Mouse (Mus musculus) c-Kit-negative CD71-positive TER-119-positive erythroid progenitor cells, embryonic 14.5 days (primary cell): ENCODE measurements around the gene Cfi.

Experiments used
- DNase-seq: peaks from one replicate; pipeline ENCODE4 v3.0.0-alpha.2; 2013; ENCODE audit warnings: low read depth, low spot score

Gene Cfi

DNA sequence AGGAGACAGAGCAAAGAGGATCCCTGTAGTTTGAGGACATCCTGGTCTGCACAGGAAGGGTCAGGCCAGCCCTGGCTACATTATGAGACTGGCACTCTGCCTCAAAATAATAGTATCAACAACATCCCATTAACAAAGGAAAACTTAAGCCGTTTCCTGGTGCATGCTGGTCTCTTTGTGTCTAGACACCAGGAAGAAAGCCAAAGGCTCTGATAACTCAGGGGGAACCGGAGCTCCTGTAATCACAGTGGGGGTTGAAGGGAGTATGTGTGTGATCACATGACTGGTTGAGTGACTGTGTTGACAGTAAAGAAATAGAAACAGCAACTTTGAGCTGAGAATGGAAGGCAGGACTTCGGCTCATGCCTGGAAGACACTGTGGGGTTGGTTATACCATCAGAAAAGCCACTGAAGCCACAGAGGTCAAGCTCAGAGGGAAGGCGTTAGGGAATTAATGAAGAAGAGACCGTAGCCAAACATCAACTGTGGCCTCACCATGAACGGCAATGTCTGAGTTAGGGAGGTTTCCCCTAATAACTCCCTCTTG, at the start of gene Cfi:
Gene Cfi (plus strand): TSS at position 497 of the 547 bp plus-strand sequence.
- DNase-seq = no peak

DNA sequence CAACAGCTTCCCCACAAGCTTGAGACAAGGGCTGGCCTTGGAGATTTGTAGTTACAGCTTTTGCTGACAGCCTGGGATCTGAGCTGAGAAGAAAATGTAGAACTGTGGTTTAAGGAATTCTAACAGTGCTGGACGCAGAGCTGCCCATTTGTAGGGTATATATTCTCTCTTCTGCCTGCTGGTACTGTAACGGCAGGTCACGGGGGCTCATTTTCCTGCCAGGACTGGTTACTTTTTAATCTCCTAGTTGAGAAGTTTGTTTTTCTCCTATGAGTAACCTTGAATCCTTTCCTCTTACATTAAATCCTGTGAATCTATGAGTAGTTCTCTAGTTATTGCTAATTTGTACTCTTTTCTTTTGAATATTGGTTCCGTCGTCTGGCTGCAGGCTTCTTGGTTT, 41.9 kb upstream of the Cfi start:
- DNase-seq = no peak

DNA sequence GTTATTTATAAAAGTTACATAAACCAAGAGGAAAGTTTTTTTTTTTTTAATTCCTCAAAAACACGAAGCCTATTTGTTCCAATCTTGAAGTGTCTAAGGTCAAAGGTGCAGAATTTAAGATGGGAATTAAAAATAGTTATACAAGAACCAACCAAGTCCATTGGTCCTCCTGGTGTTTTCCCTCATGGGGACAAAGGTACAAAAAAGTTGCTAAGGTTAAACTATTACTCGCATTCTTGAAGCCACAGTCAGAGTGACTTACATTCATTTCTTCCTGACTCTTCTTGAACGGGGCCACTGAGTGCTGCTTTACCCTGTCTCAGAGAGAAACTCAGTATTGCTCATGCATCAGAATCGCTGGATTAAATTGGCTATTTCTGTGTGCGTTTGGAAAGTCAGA, 38.3 kb upstream of the Cfi start:
- no peak for DNase-seq

DNA sequence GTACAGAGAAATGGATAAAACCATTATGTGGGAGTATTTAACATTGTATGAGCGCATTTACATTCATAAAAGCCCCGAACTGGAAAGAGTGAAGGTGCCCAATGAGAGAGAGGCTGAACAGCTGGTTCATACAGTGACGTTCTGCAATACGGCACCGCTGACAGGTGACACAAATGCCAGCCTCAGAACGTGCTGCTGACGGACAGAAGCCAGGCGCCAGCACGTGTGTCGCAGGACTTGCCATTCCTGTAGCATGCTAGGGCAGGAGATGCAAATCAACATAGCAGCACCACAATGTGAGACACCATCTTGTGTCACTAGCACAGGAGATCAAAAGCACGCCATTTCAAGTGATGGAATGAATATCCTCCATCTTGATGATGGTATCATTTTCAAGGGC, 37.1 kb upstream of the Cfi start:
- DNase-seq = no peak

DNA sequence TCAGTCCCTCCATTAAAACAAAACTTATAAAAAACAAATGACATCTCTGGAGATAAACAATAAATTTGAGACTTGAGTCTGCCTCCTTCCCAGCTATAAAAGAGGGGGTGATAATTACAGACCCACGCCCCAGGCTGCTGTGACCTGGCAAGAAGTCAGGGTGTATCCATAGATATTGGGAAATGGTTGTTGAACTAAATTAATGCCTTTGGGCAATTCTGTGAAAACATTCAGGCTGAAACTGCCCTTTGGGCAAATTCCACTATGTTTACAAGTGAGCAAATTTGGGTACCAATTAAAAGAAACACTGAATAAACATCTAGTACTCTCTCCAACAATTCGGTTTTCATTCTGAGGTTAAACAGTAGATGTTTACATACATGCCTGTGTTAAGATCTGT, 36.7 kb upstream of the Cfi start:
- DNase-seq = no peak

DNA sequence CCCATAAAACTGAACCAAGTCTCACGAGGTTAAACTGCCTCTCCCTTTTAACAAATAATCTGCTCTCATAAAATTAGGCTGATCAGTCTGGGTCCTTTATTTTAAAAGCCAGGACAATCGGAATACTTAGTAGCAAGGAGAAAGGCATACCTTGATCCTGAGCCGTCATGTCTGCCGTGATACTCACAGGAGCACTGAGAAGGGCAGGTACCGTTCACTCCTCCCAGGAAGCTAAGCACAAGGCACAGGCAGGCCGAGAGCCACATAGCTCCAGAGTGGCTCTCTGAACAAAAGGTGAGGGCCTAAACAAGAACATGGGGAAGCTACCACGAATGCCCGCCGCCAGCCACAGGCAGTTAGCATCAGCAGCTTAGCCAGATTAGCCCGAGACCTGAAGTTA, 31.9 kb upstream of the Cfi start, which contains the start of gene Lrit3:
Gene Lrit3 (minus strand): TSS at position 266 of the 400 bp plus-strand sequence.
- no peak for DNase-seq

DNA sequence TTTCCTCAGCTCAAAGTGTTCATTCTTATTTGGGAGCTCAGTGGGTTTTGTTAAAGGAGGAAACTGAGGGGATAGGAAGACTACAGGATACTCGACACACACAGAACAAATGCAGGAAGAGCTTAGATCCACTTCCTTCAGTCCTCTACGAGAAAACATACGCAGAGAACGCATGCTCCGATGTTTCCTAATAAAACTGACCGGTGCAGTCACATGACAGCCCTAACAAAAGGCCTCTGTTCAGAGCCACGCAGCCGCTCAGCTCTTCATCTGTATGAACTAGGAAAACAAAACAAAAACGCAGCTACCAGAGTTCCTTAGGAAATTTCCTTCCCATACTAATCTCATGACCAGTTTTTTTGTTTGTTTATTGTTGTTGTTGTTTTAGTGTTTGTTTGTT, 14.8 kb upstream of the Cfi start:
- no peak for DNase-seq

DNA sequence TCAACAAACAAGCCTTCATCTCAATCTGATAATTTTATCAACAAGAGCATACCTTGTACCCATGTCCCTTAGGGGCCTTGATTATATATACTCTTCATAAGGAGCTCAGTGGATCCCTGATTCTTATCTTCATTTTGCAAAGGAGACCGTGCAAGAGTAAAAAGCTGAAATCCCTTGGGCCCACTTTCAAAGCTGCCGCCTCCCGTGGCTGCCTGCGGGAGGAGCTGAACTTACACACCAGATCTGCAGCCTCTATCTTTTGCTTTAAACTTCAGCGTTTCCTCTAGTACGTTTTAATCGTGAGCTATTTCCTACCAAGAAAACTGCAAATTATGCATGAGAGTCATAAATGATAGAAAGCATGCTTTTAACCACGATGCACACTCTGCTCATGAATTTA, 13.9 kb upstream of the Cfi start:
- DNase-seq = no peak

DNA sequence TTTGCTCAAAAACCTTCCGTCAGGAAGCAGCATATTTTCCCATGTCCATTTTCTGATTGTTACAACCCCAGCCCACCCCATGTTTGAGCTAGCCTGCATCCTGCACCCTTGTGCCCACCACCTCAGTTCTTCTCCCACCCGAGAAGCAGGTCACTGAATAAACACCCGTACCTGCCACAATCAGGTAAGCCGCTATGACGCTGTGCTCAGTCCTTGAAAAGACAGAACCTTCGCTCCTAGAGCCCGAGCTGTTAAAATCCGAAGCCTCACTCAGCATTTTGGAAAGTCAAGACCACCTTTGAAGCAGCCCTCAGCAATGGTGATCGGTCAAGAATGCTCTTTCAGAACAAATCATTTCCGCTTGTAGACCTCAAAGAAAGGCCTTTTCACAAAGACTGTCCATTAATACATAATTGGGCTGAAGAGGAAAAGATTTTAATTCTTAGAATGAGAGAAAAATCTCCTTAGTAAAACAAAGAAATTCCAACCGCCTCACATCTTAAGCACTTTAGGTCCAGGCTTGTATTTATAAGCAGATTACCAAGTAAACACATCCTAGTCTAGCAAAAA, 13.4 kb upstream of the Cfi start, which contains the start of gene Rrh:
Gene Rrh (minus strand): TSS at position 382 of the 570 bp plus-strand sequence.
- no peak for DNase-seq

DNA sequence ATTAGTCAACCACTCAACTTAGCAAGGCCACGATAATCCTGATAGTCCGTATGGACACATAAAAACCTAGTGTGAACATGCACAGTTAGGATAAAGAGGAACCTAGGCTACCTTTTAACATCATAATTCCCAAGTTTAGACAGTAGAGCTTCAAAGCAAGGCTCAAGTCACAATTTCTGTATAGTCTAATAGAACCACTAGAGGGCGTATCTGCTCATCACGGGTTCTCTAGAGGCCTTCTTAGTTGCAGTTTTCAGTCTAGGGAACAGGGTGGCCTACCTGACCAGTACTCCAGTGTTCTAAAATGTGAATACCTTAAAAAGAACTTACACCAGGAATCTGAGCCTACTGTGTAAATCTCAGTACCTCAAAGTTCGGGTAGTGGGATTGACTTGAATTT, 12.4 kb upstream of the Cfi start:
- DNase-seq = peak; percentile 17

DNA sequence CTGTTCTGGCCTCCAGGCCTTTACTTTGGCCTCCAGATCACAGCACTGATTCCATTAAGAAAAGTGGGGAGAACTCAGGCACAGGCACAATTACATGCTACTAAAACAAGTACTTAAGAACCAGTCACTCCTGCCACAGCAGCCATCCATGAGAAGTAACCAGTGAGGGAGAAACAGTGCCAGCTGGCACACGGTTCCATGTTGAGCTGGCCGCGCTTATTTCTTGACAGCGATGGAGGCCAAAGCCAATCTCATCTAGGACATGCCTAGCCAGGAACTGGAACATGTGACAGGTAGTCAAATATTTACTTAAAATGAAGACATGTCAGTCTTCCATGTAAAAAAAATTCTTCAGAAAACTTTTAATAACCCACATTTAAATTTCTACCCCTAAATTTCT, 11.5 kb upstream of the Cfi start:
- no peak for DNase-seq

DNA sequence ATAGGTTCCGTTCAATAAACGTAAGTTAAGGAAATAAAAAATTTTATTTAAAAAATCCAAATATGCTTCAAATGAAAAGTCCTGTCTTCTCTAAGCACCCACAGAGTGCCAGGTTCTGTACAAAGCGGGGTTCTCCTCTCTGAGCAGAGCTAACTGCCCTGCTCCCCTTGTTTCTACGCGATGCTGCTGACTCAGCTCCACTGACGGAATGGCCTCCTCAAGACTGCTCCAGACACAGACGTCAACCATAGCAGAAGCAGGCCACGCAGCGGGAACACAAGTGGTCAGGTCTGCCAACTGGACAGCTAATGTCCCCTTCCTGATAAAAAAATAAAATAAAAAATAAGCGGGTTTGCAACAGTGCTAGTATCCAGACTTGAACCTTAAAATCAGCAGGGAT, 10.8 kb upstream of the Cfi start:
- DNase-seq = no peak

DNA sequence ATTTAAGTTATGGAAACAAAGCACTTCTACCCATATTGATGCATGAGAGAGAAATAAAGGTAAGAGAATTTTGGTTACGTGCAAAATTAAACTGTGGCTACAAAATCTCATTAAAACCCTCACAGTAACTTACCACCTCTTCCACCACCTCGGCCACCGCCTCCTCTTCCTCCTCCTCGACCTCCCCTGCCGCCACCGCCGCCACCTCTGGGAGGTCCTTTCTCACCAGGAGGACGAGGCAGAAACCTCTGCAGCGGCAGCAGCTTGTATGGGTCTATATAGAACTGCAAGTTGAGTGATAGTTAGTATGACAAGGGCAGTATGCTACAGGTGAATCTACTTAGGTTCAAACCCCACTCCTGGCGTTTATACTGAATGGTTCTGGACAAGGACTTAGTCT, 9.0 kb upstream of the Cfi start:
- DNase-seq = no peak

DNA sequence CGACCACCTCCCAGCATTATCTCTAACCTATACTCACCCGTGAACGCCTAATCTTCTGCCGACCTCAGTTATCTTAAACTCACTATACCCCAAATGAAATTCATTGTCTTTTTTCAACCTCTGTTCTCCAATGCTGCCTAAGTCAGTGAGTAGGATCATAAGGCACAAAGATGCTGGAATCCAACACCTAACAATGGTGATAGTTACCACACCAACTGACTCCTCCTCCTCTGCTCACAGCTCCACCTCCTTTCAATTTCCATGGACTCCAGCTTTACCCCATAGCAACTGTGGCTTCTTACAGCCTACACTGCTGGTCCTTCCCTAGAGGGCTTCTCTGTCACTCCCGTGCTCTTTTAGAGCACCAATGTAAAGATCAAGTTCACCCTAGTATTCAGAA, 8.0 kb upstream of the Cfi start:
- DNase-seq = no peak

DNA sequence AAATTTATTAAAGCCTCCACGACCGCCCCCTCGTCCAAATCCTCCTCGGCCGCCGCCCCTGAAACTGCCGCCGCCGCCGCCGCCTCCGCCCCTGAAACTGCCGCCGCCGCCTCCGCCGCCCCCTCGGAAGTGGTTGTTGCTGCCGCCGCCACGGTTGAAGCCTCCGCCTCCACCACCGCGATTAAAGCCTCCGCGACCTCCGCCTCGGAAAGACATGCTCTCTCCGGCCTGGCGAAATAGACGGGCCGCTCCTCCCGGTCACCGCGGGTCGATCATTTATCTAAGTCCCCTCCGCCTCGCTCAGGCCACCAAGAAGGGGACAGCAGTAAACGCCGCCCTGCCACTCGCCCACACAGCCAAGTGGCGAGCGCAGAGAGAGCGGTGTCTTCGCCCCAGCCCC, 5.1 kb upstream of the Cfi start:
- DNase-seq = no peak

DNA sequence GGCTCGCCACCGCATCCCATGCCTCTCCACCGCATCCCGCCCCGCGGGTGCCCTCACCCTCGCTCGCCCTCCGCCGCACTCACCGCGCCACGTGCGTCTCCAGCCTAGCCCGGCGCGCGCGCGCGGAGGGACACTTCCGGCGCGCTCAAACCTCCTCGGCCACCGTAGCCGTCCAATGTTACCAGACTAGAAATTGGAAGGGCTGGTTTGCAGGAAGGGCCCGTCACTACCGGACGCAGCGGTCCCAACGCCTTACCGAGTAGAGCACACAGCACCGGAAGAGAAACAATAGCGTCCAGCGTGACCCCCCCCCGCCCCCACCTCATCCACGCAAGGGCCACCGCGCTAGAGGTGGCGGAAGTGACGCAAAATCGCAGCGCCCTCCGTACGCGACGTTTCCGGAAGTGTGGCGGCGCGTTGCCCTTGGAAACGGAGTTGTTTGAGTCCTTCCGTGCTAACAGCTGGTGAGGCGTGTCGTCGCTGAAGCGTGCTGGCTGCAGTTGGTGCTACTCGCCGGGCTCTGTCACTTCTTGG, 4.6 kb upstream of the Cfi start, which contains the start of gene Gar1:
Gene Gar1 (minus strand): TSS at position 362 of the 534 bp plus-strand sequence.
- peak; percentile 90 for DNase-seq

DNA sequence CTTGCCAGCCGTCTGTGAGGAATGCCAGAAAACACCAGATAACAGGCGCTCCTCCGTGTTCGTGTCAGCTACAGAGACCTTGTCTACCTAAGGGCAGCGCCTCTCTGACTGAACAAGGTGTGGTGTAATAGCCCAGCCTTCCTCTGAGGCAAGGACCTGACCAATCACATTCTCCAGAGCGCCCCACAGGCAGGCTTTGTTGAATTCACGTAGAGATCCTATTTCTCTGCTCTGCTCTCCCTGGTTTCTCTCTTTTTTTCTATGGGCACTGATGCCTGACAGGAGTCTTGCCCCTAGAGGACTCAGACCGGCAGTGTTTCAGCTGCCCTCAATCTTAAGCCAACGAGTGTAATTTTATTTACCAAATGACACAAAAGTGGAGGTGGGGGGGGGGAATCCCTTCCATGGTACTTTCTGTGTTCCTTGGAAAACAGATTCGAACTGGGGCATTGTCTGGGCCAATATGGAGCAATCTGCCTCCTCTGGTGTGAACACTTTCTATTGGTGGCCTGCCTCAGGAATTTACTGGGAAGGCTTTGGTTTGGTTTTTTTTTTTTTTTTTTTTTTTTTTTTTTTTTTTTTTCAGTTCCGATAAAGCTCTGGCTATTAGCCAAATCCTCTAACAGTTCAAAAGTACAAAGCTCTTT, 490 bp downstream of the Cfi start:
- DNase-seq = no peak

DNA sequence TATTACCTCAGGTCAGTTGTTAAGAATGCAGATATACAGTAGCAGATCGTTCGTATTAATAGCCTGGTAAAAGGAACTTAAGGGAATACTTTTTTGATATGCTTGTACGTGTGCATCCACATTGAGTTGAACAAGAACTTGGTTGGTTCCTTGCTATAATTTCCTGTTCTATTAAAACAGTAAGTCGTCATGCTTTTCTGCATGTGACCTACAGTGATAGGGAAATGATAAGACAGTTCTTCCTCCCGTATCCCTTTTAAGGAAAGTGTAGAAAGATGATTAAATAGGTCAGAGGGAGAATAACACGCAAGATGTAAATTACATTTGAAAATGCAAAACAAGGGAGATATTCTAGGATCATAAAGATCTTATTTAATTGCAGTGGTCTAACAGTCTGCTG, 1.3 kb downstream of the Cfi start:
- no peak for DNase-seq

DNA sequence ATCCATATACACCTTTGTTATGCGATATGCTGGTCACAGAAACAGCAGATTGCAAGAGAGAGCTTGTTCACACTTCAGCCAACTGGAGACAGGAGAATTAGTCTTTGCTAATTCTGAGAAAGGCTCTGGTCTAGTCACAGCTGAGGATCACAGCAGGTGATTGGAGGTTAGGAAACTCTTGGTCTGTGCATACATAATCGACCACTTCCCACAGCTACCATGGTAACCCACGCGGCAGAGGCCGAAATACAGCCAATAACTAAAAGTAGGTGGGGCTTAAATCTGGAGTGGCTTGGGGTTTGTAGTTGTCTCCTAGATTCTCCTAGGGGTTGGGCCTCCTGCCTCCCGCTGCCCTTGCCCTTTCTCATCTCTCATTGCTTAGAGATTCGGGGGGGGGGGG, 2.3 kb downstream of the Cfi start:
- no peak for DNase-seq

DNA sequence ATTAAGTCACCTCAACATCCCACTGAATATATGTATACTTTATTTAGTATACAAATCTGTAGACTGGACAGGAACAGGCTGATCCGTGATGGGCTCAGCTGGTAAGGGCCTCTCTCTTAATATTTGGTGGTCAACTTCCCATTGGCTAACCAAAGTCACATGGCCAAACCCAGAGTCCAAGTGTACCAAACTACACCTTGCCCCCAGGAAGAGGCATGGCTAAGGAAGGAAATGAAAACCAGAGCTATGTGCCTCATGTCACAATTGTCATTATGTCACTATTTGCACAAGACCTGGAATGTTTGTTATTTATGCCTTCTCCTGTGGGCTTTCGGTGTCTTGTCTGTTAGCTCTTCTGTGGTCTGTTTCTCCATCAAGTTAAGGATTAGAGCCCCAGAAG, 10.2 kb downstream of the Cfi start:
- no peak for DNase-seq

DNA sequence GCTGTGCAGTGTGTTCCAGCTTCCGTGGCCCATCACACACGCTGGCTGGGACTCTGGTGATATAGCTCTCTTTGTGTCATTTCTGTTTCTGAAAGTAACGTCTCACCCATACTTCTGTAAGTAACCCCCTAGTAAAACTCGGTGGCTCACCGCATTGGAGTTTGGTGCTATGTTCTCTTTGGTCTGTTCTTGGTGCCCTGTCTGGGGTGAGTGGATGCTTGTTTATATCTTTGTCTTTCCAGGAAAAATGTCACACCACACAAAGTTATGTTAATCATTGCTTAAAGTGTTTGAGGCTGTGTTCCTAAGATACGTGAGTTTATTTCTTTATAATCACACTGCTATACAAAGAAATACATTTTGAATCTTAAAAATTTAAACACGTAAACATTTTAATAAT, 11.2 kb downstream of the Cfi start:
- DNase-seq = no peak

DNA sequence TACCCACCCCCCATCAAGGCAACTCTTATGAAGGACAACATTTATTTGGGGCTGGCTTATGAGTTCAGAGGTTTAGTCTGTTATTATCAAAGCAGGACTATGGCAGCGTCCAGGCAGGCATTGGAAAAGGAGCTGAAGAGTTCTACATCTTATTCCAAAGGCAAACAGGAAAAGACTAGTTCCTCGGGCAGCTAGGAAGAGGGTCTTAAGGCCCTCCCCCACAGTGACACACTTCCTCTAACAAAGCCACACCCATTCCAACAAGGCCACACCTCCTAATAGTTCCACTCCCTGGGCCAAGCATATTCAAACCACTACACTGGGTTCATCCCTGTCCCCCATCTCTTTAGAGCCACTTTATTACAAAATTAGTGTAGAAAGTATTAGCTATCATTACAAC, 26.9 kb downstream of the Cfi start:
- no peak for DNase-seq

DNA sequence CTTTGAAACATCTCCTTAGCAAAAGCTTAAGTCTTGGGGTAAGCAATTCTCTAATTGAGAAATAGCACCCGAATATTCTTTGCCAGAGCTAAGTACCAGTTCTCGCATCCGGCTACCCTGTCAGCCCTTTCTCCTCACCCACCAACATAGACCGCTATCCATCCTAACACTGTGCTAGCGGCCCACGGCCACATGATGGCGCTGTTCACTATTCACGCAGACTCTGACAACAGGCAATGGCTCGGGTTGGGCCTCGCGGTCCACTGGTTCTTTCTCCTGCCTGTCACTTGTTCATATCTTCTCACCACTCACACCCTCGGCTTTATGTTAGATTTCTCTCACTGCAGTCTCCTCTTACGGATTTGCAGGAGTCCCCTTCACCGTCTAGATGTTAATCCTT, 28.0 kb downstream of the Cfi start:
- no peak for DNase-seq
